ENCODE assay signal across 8 mouse cellular contexts in genomic region chr4:155841003-155841454, GRCm38 (mm10). TPM values are rescaled to one million over a fixed set of nuclear protein-coding genes. Genes with fewer than 3 reads are reported as not detected.
A peak's percentile ranks its signal among the peaks of the same experiment; 100 is the strongest.
DNase-seq lines count a peak whose midpoint lies in the region; ATAC-seq lines count a peak whose summit lies in the region.

No protein-coding gene starts in this region.

- peak; percentile 59; the same call in 1 of the 2 replicates for ATAC-seq in erythroblast, adult 5-6 weeks (replicated peaks; ENCODE audit: low FRiP score, poor library complexity, severe bottlenecking)
- ATAC-seq in heart, embryonic 16.5 days (replicated peaks; ENCODE audit: extremely low read depth, insufficient read depth, low FRiP score), result peak; percentile 4

- H3K9me3 ChIP-seq in heart, embryonic 16.5 days (replicated peaks; ENCODE audit: control insufficient read depth, low read length), result 0 out of 2 replicates have a peak, but pooled peaks cover 2% of the 10 kb centered on the region

- H3K79me2 ChIP-seq in macrophage (ENCODE audit: inconsistent target), result no peaks in the 10 kb centered on the region

- H3K4me2 ChIP-seq in heart, embryonic 16.5 days (ENCODE audit: low read depth, low read length), result peak overlapping the region; percentile 72

- H3K27me3 ChIP-seq in heart, embryonic 16.5 days (ENCODE audit: control insufficient read depth, insufficient read depth, low read length), result peaks cover 3% of the 10 kb centered on the region; the same call in 1 of the 2 replicates

- H3K9ac ChIP-seq in heart, embryonic 16.5 days (ENCODE audit: low read length), result peak overlapping the region; percentile 68

- H3K4me1 ChIP-seq in heart, embryonic 16.5 days (ENCODE audit: control insufficient read depth, insufficient read depth, low read length), result peaks cover 31% of the 10 kb centered on the region

- H3K36me3 ChIP-seq in heart, embryonic 16.5 days (ENCODE audit: control insufficient read depth, insufficient read depth), result no peaks in the 10 kb centered on the region
- H3K36me3 ChIP-seq in macrophage (ENCODE audit: inconsistent target), result no peaks in the 10 kb centered on the region

- WGBS in heart, embryonic 16.5 days, result under 1% methylated on average over 32 of the region's 32 CpGs
- WGBS in macrophage (ENCODE audit: missing documents), result 3% methylated on average over 21 of the region's 32 CpGs

- H3K27ac ChIP-seq in heart, embryonic 16.5 days (ENCODE audit: low read length), result 0 out of 2 replicates have a peak overlapping the region, but pooled peaks have one; percentile 80
- H3K27ac ChIP-seq in macrophage, result no peak overlapping the region

- DNase-seq in CD8-positive naive resting alpha-beta T cell, adult 2 months (ENCODE audit: low read depth in 2 of 2, low spot score in 2 of 2), result peak; percentile 58
- peak; percentile 58 to 62 for DNase-seq in adrenal gland, adult 18-20 months (ENCODE audit: low spot score in 2 of 2)
- peak; percentile 83 for DNase-seq in kidney, postnatal 10 days
- peak; percentile 59 for DNase-seq in spleen, adult 12 weeks (ENCODE audit: low spot score)
- DNase-seq in frontal cortex, postnatal 25 days (ENCODE audit: low spot score in 2 of 2), result no peak

- peak overlapping the region; percentile 52 for H3K4me3 ChIP-seq in heart, embryonic 16.5 days (ENCODE audit: low read length)
- peak overlapping the region; percentile 12; the same call in 1 of the 2 replicates for H3K4me3 ChIP-seq in macrophage (ENCODE audit: inconsistent target)

RNA-seq across cellular contexts. Expression of gene Mxra8, which starts 1.5 kb away (rescaled TPM):
- 10 to 100 TPM; 40.0 to 43.1 TPM for total RNA-seq in adrenal gland, adult 18-20 months (2021)
- 2.1 TPM in 1 of 2 replicates, not detected in the other for total RNA-seq in erythroblast, adult 5-6 weeks (2015; ENCODE audit: low replicate concordance)
- total RNA-seq in erythroblast, adult 5-6 weeks (2017; ENCODE audit: low replicate concordance), result not detected in 2 replicates
- polyA plus RNA-seq in heart, embryonic 16.5 days (2015; fragmentation: Nextera tagmentation; extraction: Ambion mirVana), result 77.8 and 86.8 TPM in 2 replicates
- total RNA-seq in macrophage (2018; cell fraction: chromatin; rRNA removed), result 10 to 100 TPM in 3 of 26 experiments, 1 to 10 TPM in 12, under 1 TPM in 1, not detected in 10; 0.86 to 24.8 (median 2.9) TPM
- total RNA-seq in macrophage (2018; cell fraction: cytosol; rRNA removed), result under 1 TPM in 20 of 26 experiments, not detected in 6; 0.04 to 0.84 (median 0.25) TPM
- total RNA-seq in macrophage (2018; cell fraction: nucleus; rRNA removed), result 1 to 10 TPM in 11 of 26 experiments, under 1 TPM in 4, not detected in 11; 0.23 to 4.1 (median 1.5) TPM
- polyA plus RNA-seq in macrophage (2018), result 0.19 to 1.1 TPM (median 0.32 TPM) in 3 replicates

RNA-seq across cellular contexts. Expression of gene Dvl1, which starts 6.2 kb away (rescaled TPM):
- total RNA-seq in adrenal gland, adult 18-20 months (2021), result 10 to 100 TPM; 62.3 to 87.0 TPM
- total RNA-seq in erythroblast, adult 5-6 weeks (2015; ENCODE audit: low replicate concordance), result 3.7 and 6.7 TPM in 2 replicates
- total RNA-seq in erythroblast, adult 5-6 weeks (2017; ENCODE audit: low replicate concordance), result 4.8 and 6.3 TPM in 2 replicates
- 3.5 TPM in 2 replicates for polyA plus RNA-seq in heart, embryonic 16.5 days (2015; fragmentation: Nextera tagmentation; extraction: Ambion mirVana)
- 100 to 1,000 TPM in 3 of 26 experiments, 10 to 100 TPM in 23; 41.8 to 114 (median 62.1) TPM for total RNA-seq in macrophage (2018; cell fraction: chromatin; rRNA removed)
- 10 to 100 TPM in 1 of 26 experiments, 1 to 10 TPM in 25; 5.1 to 10.0 (median 7.4) TPM for total RNA-seq in macrophage (2018; cell fraction: cytosol; rRNA removed)
- total RNA-seq in macrophage (2018; cell fraction: nucleus; rRNA removed), result 10 to 100 TPM; 15.3 to 77.7 (median 37.6) TPM
- 6.2 to 13.8 TPM (median 12.2 TPM) in 3 replicates for polyA plus RNA-seq in macrophage (2018)

RNA-seq across cellular contexts. Expression of gene Aurkaip1, which starts 10.0 kb away (rescaled TPM):
- total RNA-seq in adrenal gland, adult 18-20 months (2021), result 100 to 1,000 TPM; 142 to 164 TPM
- 25.0 and 35.9 TPM in 2 replicates for total RNA-seq in erythroblast, adult 5-6 weeks (2015; ENCODE audit: low replicate concordance)
- 48.7 and 56.0 TPM in 2 replicates for total RNA-seq in erythroblast, adult 5-6 weeks (2017; ENCODE audit: low replicate concordance)
- 124 and 132 TPM in 2 replicates for polyA plus RNA-seq in heart, embryonic 16.5 days (2015; fragmentation: Nextera tagmentation; extraction: Ambion mirVana)
- 10 to 100 TPM in 19 of 26 experiments, 1 to 10 TPM in 7; 2.1 to 29.2 (median 13.1) TPM for total RNA-seq in macrophage (2018; cell fraction: chromatin; rRNA removed)
- total RNA-seq in macrophage (2018; cell fraction: cytosol; rRNA removed), result 10 to 100 TPM; 59.0 to 90.2 (median 74.0) TPM
- 10 to 100 TPM in 25 of 26 experiments, 1 to 10 TPM in 1; 9.5 to 37.7 (median 21.3) TPM for total RNA-seq in macrophage (2018; cell fraction: nucleus; rRNA removed)
- 66.8 to 92.5 TPM (median 68.1 TPM) in 3 replicates for polyA plus RNA-seq in macrophage (2018)

RNA-seq across cellular contexts. Expression of gene Tas1r3, which starts 22.1 kb away (rescaled TPM):
- total RNA-seq in adrenal gland, adult 18-20 months (2021), result under 1 TPM; 0.27 to 0.42 TPM
- not detected in 2 replicates for total RNA-seq in erythroblast, adult 5-6 weeks (2015; ENCODE audit: low replicate concordance)
- total RNA-seq in erythroblast, adult 5-6 weeks (2017; ENCODE audit: low replicate concordance), result 0.14 and 0.85 TPM in 2 replicates
- polyA plus RNA-seq in heart, embryonic 16.5 days (2015; fragmentation: Nextera tagmentation; extraction: Ambion mirVana), result 0.18 and 0.26 TPM in 2 replicates
- total RNA-seq in macrophage (2018; cell fraction: chromatin; rRNA removed), result 1 to 10 TPM in 18 of 26 experiments, under 1 TPM in 8; 0.40 to 4.2 (median 1.7) TPM
- under 1 TPM in 25 of 26 experiments, not detected in 1; 0.05 to 0.42 (median 0.18) TPM for total RNA-seq in macrophage (2018; cell fraction: cytosol; rRNA removed)
- total RNA-seq in macrophage (2018; cell fraction: nucleus; rRNA removed), result 1 to 10 TPM in 17 of 26 experiments, under 1 TPM in 9; 0.20 to 3.2 (median 1.2) TPM
- polyA plus RNA-seq in macrophage (2018), result 0.04 to 0.11 TPM in 2 of 3 replicates, not detected in the other

RNA-seq across cellular contexts. Expression of gene Cptp, which starts 28.2 kb away (rescaled TPM):
- 10 to 100 TPM; 16.9 to 17.5 TPM for total RNA-seq in adrenal gland, adult 18-20 months (2021)
- 1.5 and 1.7 TPM in 2 replicates for total RNA-seq in erythroblast, adult 5-6 weeks (2015; ENCODE audit: low replicate concordance)
- 2.5 and 6.4 TPM in 2 replicates for total RNA-seq in erythroblast, adult 5-6 weeks (2017; ENCODE audit: low replicate concordance)
- 9.3 and 9.5 TPM in 2 replicates for polyA plus RNA-seq in heart, embryonic 16.5 days (2015; fragmentation: Nextera tagmentation; extraction: Ambion mirVana)
- 10 to 100 TPM in 3 of 26 experiments, 1 to 10 TPM in 22, under 1 TPM in 1; 1.00 to 11.7 (median 4.3) TPM for total RNA-seq in macrophage (2018; cell fraction: chromatin; rRNA removed)
- total RNA-seq in macrophage (2018; cell fraction: cytosol; rRNA removed), result 10 to 100 TPM in 14 of 26 experiments, 1 to 10 TPM in 12; 4.4 to 14.1 (median 10.2) TPM
- total RNA-seq in macrophage (2018; cell fraction: nucleus; rRNA removed), result 10 to 100 TPM in 8 of 26 experiments, 1 to 10 TPM in 18; 2.6 to 13.2 (median 6.2) TPM
- 6.6 to 11.4 TPM (median 8.7 TPM) in 3 replicates for polyA plus RNA-seq in macrophage (2018)

Comparison
In these comparisons a context has a peak if more than half of its experiments do, and no peak if none do; other contexts are left out.
1. DNase-seq: peak in CD8-positive naive resting alpha-beta T cell, adult 2 months (2 of 2), adrenal gland, adult 18-20 months (2 of 2), kidney, postnatal 10 days (single experiment) and spleen, adult 12 weeks (single experiment); none in frontal cortex, postnatal 25 days (0 of 2).
2. RNA of gene Mxra8, which starts 1.5 kb away (total RNA-seq): 40.0 to 43.1 TPM in adrenal gland, adult 18-20 months; 2.1 TPM in erythroblast, adult 5-6 weeks; every median in the first group is over 10 times any median in the second.
3. RNA of gene Dvl1, which starts 6.2 kb away (total RNA-seq): 62.3 to 87.0 TPM in adrenal gland, adult 18-20 months; 3.7 to 6.7 TPM in erythroblast, adult 5-6 weeks; every median in the first group is over 4 times any median in the second.